Mouse (Mus musculus) forebrain, embryonic 14.5 days (tissue): ENCODE results near the gene Sumf2. TPM values are rescaled to one million over a fixed set of nuclear protein-coding genes. Genes with fewer than 3 reads are reported as not detected.

Experiments
- ATAC-seq: fragments of 200-750 bp; cut with Nextera tagmentation; 2 replicates; pipeline ENCODE4 v1.8.0; 2017; ENCODE audit warnings: mild to moderate bottlenecking, moderate library complexity
- DNase-seq: peaks from one replicate; pipeline ENCODE4 v3.0.0-alpha.2; 2015; ENCODE audit warnings: low spot score
- H3K27ac ChIP-seq: fragments of 300-500 bp; sonication (generic); 2 replicates; pipeline ENCODE4 v1.5.1; 2014; ENCODE audit warnings: low read depth, mild to moderate bottlenecking, control low read depth, low read length, moderate library complexity
- H3K27me3 ChIP-seq: fragments of 300-500 bp; sonication (generic); replicated peaks from 2 replicates; pipeline ENCODE4 v1.6.1; 2014; ENCODE audit warnings: low read length, control low read depth, mixed read lengths; ENCODE audit not compliant: control insufficient read depth, insufficient read depth
- H3K36me3 ChIP-seq: fragments of 300-500 bp; sonication (generic); 2 replicates; pipeline ENCODE4 v1.6.1; 2014; ENCODE audit warnings: low read length, control low read depth; ENCODE audit not compliant: control insufficient read depth, insufficient read depth
- H3K4me1 ChIP-seq: fragments of 300-500 bp; sonication (generic); 2 replicates; pipeline ENCODE4 v1.6.1; 2014; ENCODE audit warnings: antibody characterized with exemption, low read length, control low read depth; ENCODE audit not compliant: control insufficient read depth, insufficient read depth
- H3K4me2 ChIP-seq: fragments of 300-500 bp; sonication (generic); 2 replicates; pipeline ENCODE4 v1.6.1; 2014; ENCODE audit warnings: mild to moderate bottlenecking, control low read depth, low read length
- H3K4me3 ChIP-seq: fragments of 300-500 bp; sonication (generic); 2 replicates; pipeline ENCODE4 v1.5.1; 2014; ENCODE audit warnings: low read depth, low read length, control low read depth
- H3K9ac ChIP-seq: fragments of 300-500 bp; sonication (generic); 2 replicates; pipeline ENCODE4 v1.6.1; 2014; ENCODE audit warnings: mild to moderate bottlenecking, low read length, control low read depth, moderate library complexity
- H3K9me3 ChIP-seq: fragments of 300-500 bp; sonication (generic); replicated peaks from 2 replicates; pipeline ENCODE4 v1.6.1; 2016; ENCODE audit warnings: low read length, control low read depth, mixed read lengths; ENCODE audit not compliant: control insufficient read depth
- WGBS: fragments of 180-500 bp; shearing (Covaris S2); extraction: QIAGEN DNeasy Blood & Tissue Kit; methylation state at CpG from one replicate; pipeline ENCODE4 v1.1.7; 2014; 5-methylcytosine and 5-hydroxymethylcytosine counted together
- polyA plus RNA-seq: library from polyadenylated mRNA; unstranded; fragments of >200 nt; fragmentation: Nextera tagmentation; extraction: Ambion mirVana; gene quantifications from 2 replicates; pipeline ENCODE4 v1.2.1, GENCODE M21; 2014

The Sumf2 gene
- polyA plus RNA-seq, 1 experiment from 2014 or later, result 22.1 TPM

DNA sequence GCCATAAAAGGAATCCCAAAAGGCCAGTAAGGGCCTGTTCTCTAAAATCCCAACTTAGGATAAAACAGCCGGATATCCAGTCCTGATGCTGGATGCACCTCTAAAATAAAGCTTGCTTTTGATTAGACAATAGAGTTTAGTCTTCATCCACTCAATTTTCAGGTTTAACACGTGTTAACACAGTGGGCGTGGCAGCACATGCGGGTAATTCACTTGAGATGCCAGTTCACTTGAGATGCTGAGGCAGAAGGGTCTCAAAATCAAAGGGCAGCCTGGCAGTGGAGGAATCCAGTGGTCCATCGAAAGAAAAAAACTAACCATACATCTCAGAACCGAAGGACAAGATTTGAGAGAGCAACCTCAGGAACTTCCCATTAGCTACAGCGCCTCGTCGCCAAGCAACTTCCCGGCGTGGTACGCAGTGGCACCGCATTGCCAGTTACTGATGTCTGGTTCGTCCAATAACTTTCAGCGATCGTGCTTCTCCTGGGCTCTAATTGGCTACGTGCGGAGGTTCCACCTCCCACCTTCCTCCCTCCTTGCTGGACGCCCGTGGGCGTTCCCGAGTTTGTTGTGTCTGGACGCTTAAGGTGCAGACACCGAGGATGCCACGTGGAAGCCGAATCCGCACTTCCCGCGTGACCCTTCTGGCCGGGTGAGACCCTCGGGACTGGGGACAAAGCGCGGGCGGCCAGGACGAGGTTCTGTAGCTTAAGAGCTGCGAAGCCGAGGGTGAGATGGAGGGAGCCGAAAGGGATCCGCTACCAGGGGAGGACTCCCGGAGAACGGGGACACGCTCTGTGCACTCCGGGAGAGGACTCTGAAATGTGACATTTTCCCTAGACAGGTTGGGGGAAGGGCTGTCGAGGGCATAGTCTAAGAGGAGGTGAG is 48.7 kb downstream of the Sumf2 start, which contains the start of gene Zbed5:
Zbed5 (plus strand) TSS at position 526 of the 891 bp plus-strand sequence.
- DNase-seq, result peak; percentile 97
- Histone ChIP-seq H3K4me1 (no peaks in the 10 kb centered on the region), H3K9ac (peak within 1 kb of the TSS; percentile 63), H3K4me2 (peak within 1 kb of the TSS; percentile 77), H3K4me3 (peak within 1 kb of the TSS; percentile 54), H3K36me3 (no peaks in the 10 kb centered on the region), H3K27me3 (no peaks in the 10 kb centered on the region), H3K27ac (no peak within 1 kb of the TSS), H3K9me3 (no peaks in the 10 kb centered on the region)
- peak; percentile 100 for ATAC-seq
- 2% methylated on average over 44 of the region's 44 CpGs for WGBS

GRCm38 (mm10) chr5:129898449-129898848 is 51.7 kb downstream of the Sumf2 start, which contains the start of gene Phkg1:
Gene Phkg1 (minus strand): TSS chr5:129898549.
- no peak within 1 kb of the TSS for H3K4me3 ChIP-seq
- no peaks in the 10 kb centered on the region for H3K4me1 ChIP-seq
- ATAC-seq, result no peak
- H3K36me3 ChIP-seq, result peaks cover 12% of the 10 kb centered on the region; the same call in 1 of the 2 replicates
- DNase-seq, result no peak
- no peak within 1 kb of the TSS for H3K4me2 ChIP-seq
- H3K27me3 ChIP-seq, result no peaks in the 10 kb centered on the region
- H3K27ac ChIP-seq, result no peak within 1 kb of the TSS
- no peaks in the 10 kb centered on the region for H3K9me3 ChIP-seq
- 94% methylated on average over 1 of the region's 1 CpGs for WGBS
- H3K9ac ChIP-seq, result no peak within 1 kb of the TSS

DNA sequence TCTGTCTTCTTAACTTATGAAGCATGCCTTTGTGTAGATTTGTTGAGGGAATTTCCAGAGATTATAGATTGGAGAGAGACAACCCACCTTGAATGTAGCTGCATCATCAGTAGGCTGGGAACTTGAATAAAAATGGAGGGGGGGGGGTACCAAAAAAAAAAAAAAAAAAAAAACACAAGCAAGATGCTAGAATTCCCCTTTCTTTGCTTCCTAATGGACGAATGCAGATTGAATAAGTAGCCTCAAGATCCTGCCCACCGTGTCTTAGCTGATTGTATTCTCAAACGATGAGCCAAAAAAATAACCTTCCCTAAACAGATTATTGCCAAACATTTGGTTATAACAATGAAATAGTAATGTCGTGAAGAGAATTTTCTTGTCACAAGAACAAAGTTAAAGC is 61.0 kb downstream of the Sumf2 start:
- Histone ChIP-seq H3K36me3 (0 out of 2 replicates have a peak, but pooled peaks cover 9% of the 10 kb centered on the region), H3K9ac (peak overlapping the region; percentile 90), H3K4me2 (peak overlapping the region; percentile 85), H3K27me3 (no peaks in the 10 kb centered on the region), H3K9me3 (no peaks in the 10 kb centered on the region), H3K4me3 (peak overlapping the region; percentile 77), H3K27ac (peak overlapping the region; percentile 90), H3K4me1 (no peaks in the 10 kb centered on the region; the same call in 1 of the 2 replicates)
- 28% methylated on average over 4 of the region's 4 CpGs for WGBS
- ATAC-seq (no peak), DNase-seq (no peak)

GRCm38 (mm10) chr5:129908242-129908965 is 61.6 kb downstream of the Sumf2 start, which contains the start of gene Nupr1l:
Gene Nupr1l (plus strand): TSS chr5:129908540.
- H3K36me3 ChIP-seq, result 0 out of 2 replicates have a peak, but pooled peaks cover 3% of the 10 kb centered on the region
- no peaks in the 10 kb centered on the region for H3K27me3 ChIP-seq
- under 1% methylated on average over 63 of the region's 63 CpGs for WGBS
- no peaks in the 10 kb centered on the region for H3K9me3 ChIP-seq
- H3K4me3 ChIP-seq, result peak within 1 kb of the TSS; percentile 77
- peak within 1 kb of the TSS; percentile 85 for H3K4me2 ChIP-seq
- ATAC-seq, result peak; percentile 98
- no peaks in the 10 kb centered on the region; the same call in 1 of the 2 replicates for H3K4me1 ChIP-seq
- H3K27ac ChIP-seq, result peak within 1 kb of the TSS; percentile 93
- peak; percentile 97 for DNase-seq
- H3K9ac ChIP-seq, result peak within 1 kb of the TSS; percentile 90

DNA sequence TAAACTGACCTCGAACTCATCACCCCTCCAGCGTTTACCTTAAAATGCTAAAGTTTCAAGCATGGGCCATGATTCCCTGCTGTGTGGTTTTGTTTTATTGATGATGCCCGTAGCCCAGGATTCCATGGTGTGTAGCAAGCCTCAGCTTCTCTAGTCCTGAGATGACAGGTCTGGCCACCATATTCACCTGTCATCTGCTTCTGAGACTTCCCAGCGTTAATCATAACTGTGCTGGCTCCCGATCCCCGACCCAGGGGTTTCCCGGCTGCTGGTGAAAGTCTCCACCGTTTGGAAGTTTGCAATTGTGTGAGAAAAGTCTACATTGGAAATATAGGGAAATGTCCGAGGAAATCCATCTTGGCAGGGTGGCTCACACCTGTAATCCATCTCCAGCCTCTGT is 62.4 kb downstream of the Sumf2 start:
- Histone ChIP-seq H3K4me1 (no peaks in the 10 kb centered on the region; the same call in 1 of the 2 replicates), H3K9me3 (no peaks in the 10 kb centered on the region), H3K4me3 (peak overlapping the region; percentile 77), H3K4me2 (peak overlapping the region; percentile 85), H3K9ac (peak overlapping the region; percentile 90), H3K27me3 (no peaks in the 10 kb centered on the region), H3K27ac (no peak overlapping the region), H3K36me3 (0 out of 2 replicates have a peak, but pooled peaks cover under 1% of the 10 kb centered on the region)
- ATAC-seq, result no peak
- WGBS, result 73% methylated on average over 9 of the region's 9 CpGs
- no peak for DNase-seq

DNA sequence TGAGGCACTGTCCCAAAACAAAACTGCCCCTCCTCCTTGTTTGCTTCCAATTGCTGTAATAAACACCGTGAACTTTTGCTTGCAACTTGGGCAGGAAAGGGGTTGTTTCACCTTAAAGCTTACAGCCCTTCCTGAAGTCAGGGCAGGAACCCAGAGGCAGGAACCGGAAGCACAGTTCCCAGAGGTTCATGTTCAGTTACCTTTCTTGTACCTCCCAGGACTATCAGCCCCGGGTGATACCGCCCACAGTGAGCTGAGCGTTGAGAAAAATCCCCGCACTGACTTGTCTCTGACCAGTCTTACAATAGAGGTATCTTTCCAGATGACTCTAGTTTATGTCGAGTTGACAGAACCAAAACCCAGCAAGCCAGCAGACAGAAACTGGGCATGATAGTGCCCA is 62.8 kb downstream of the Sumf2 start:
- no peak for ATAC-seq
- H3K27ac ChIP-seq, result no peak overlapping the region
- no peak overlapping the region for H3K4me3 ChIP-seq
- no peaks in the 10 kb centered on the region for H3K9me3 ChIP-seq
- H3K9ac ChIP-seq, result no peak overlapping the region
- no peak for DNase-seq
- H3K4me1 ChIP-seq, result no peaks in the 10 kb centered on the region; the same call in 1 of the 2 replicates
- H3K4me2 ChIP-seq, result no peak overlapping the region
- no peaks in the 10 kb centered on the region for H3K27me3 ChIP-seq
- no peaks in the 10 kb centered on the region for H3K36me3 ChIP-seq
- WGBS, result 90% methylated on average over 7 of the region's 7 CpGs

Other genes starting within 250 kb of the Sumf2 start
- 5.3 and 7.8 TPM in 2 replicates for gene Zfp11, start 176.9 kb upstream of the Sumf2 start, polyA plus RNA-seq
- not detected in 2 replicates for gene Sept14, start 138.5 kb upstream of the Sumf2 start, polyA plus RNA-seq
- 231 and 240 TPM in 2 replicates for gene Mrps17, start 131.5 kb upstream of the Sumf2 start, polyA plus RNA-seq
- gene Nipsnap2, start 121.9 kb upstream of the Sumf2 start, polyA plus RNA-seq, result 78.9 and 79.4 TPM in 2 replicates
- 47.2 and 61.2 TPM in 2 replicates for gene Psph, start 59.5 kb upstream of the Sumf2 start, polyA plus RNA-seq
- 1,049 and 1,237 TPM in 2 replicates for gene Chchd2, start 40.5 kb downstream of the Sumf2 start, polyA plus RNA-seq
- gene Zbed5, start 48.7 kb downstream of the Sumf2 start, polyA plus RNA-seq, result 14.9 and 22.3 TPM in 2 replicates
- gene Phkg1, start 51.6 kb downstream of the Sumf2 start, polyA plus RNA-seq, result 0.09 and 0.11 TPM in 2 replicates
- gene Nupr1l, start 61.6 kb downstream of the Sumf2 start, polyA plus RNA-seq, result 3.8 and 5.6 TPM in 2 replicates
- 21.1 and 28.5 TPM in 2 replicates for gene Vkorc1l1, start 95.0 kb downstream of the Sumf2 start, polyA plus RNA-seq
- 20.7 and 21.4 TPM in 2 replicates for gene Gusb, start 156.1 kb downstream of the Sumf2 start, polyA plus RNA-seq
- 36.9 and 38.2 TPM in 2 replicates for gene Asl, start 182.3 kb downstream of the Sumf2 start, polyA plus RNA-seq
- 50.7 and 51.2 TPM in 2 replicates for gene Crcp, start 182.3 kb downstream of the Sumf2 start, polyA plus RNA-seq
- gene Tpst1, start 226.3 kb downstream of the Sumf2 start, polyA plus RNA-seq, result 57.1 and 61.4 TPM in 2 replicates